Mouse (Mus musculus) spleen, postnatal 36 days (tissue): ENCODE data around the gene Rcn2.
A peak's percentile ranks its signal among the peaks of the same experiment; 100 is the strongest.

Experiments
- DNase-seq, 2 experiments: peaks; one replicate each; pipeline ENCODE4 v3.0.0; 2022; ENCODE audit warnings: low spot score in 2 of 2, mixed read lengths in 1 of 2

Gene Rcn2

DNA sequence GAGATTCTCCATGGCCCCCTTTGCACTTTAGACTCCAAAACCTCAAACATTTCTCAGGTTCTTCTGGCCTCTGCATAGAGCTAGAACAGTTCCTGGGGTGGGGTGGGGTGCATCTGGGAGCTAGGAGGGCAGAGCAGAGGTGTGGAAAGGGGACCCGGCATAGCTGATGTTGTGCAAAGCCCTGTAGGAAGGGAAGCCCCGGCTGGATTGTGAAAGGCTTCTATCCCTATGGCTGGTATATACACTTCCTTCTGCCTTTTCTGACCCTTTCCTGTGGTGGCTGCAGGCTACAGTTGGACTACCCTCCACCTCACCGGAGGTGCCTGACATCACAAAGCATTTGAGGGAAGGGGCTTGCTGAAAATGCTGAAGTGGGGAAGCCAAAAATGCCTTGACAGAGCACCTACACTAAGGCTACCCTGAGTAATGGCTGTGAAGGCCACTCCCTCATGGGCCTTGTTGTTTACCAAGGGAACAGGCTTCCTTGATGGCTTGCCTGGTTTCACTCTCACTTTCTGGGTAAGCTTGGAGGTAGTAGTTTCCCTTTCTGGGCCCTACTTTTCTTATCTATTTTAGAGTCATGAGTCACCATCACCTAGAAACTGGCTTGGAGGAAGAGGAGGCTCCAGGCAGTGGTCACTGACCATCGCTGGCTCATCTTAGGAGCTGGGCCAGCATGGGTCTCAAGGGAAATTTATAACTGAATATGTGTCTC, 56.1 kb downstream of the Rcn2 start:
- peak; percentile 35 to 54 for DNase-seq

DNA sequence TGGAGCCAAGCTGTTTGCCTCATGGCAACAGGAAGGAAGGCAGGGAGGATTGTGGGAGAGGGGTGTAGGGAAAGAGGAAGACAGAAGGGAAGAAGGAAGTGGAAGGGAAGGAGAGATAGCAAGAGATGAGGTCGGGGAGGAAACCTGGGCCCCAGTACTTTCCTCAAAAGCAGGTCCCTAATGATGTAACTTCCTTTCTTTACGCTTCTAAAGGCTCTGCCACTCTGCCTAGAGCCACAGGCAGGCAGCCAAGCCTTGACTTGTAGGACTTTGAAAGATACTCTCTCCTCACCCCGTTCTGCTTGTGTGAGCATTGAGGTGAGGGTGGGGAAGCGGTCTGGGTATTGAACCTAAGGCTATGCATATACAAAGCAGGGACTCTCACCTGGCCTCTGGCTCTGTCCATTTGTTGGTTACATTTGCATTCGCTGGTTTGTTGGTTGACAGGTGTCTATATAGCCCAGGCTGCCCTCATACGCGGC, 58.4 kb downstream of the Rcn2 start:
- peak; percentile 63 to 64 for DNase-seq

DNA sequence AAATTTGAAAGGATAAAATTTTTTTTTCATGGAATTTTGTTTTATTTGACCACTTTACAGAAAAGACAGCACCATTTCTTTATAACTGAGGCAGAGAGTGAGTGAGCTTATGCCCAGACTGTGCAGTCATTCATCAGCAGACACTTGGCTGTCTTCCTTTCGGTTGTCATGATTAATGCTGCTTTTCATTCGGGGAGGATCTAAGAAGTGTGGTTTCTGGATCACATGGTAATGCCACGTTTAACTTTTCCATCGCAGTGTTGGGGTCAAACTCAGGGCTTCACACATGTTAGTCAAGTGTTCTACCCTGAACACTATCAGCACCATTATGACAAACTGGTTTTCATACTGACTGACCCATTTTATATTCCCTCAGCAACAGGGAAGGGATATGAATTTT, 59.4 kb downstream of the Rcn2 start:
- DNase-seq, result no peak

DNA sequence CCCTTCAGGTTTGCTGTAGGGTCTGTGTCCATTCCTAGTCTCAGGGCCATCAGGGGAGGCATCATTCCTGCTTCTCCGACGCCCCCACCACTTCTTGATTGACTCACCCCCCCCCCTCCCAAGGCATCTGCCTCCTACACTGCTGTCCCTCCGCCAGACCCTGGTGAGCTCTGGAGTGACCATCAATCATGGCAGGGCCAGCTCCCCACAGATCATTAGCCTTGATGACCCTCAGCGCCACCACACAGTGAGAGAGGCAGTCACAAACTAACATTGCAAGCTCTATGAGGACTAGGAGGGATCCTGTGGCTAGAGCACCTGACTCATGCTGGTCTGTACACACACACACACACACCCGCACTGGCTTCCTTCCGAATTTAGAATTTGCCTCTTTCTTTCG, 63.3 kb downstream of the Rcn2 start:
- no peak for DNase-seq

DNA sequence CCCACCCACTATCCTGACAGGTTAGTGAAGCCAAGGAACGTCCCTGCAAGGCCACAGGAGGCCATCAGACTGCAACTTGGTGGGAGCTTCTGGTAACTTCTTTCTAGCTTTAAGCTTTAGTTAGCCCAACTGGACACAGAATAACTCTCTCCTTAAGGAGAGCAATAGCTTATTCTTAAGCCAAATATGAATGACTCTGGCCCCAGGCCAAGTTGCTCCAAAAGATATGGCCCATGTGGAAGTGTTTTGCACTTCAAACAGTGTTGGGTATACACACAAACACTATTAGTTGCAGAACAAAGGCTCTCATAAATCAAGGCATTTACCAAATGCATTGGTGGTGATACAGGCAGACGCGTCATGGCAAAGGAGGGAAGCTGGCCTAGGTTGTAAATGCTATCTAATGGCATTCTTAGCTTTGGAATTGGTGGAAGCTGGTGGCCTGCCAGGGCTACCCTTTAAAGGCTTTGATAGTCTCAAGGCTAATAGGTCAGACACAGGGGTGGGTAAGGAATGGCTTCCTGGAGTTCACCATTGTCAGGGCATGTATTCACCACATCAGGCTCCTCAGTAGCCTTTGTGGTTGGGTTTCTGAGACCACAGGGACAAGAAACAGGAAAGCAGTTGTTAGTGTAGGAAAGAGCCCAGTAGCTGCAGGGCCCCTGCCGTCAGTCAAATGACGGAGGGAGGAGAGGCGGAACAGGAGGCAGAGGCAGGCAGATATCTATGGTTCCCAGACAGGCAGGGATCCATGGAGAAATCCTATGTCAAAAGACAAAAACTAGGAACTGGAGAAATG, 64.8 kb downstream of the Rcn2 start:
- no peak for DNase-seq

DNA sequence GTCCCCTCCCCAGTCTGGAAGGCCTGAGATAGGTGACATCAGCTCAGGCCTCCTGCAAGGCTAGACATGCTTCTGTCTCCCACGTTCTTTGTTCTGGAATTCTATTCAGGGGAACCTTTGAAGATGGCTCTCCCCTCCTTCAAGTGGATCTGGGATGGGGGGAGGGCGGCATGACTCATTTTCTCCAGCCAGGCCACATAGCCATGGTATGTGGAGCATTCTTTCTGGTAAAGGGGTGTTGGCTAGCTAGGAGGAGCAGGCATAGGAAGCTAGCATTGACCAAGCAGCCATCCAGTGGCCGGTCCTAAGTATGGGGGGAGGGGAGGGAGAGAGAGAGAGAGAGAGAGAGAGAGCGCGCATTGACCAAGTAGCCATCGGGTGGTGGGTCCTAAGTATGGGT, 65.9 kb downstream of the Rcn2 start:
- no peak for DNase-seq

DNA sequence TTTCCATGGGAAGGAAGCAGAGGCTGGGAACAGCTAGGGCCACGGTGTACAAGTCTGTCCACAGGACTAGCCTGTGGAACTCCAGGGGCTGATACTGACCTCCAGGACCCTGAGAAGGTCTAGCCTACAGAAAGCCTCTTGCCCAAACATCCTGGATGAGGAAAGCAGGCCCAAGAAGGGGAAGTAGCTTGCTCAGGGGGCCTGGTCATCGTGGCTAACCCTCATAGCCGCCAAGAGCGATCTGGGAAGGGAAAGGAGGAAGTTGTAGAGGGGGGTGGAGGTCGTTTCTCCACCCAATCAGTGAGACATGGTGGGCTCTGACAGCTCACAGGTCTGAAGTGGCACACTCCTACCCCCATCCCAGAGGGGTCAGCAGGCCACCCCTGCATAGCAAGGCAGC, 66.5 kb downstream of the Rcn2 start:
- DNase-seq, result peak; percentile 36 to 56
